Comparison of ENCODE assay signal across 9 mouse cellular contexts in the genomic region with DNA sequence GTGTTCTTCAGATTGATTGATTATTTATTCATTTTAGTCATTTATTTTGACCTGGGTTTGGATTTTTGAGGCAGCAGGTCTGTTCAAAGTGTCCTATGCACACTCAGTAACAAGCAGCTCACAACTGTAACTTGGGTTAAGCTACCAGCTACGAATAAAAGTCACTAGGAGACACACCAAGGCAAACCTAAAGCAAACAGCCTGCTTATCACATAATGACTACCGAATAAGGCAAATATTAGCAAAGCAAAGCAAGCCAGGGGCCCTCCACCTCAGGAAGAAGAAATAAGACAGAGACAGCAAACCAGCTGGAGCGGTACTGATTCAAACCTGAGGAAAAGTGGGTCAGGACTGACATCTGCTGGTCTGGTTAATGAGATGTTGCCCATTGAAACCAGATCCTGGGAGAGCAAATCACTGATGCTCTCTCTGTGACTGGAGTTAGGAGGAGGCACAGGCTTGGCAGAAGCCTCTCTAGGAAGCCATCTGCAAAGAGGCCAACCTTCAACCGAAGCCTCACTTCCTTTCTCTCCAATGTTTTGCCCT.
DNase-seq lines count a peak whose midpoint lies in the region; TF ChIP-seq lines count a peak whose summit lies in the region.
"Had no signal": no experiment of that assay in that cellular context is flagged by ENCODE, and none has a peak within 500 bp of the region (broad histone marks: within the 10 kb centered on the region; RNA-seq: fewer than 3 reads in every experiment).

No protein-coding gene starts in this region.

- H3K9me3 ChIP-seq in midbrain, embryonic 10.5 days (replicated peaks) = no peaks in the 10 kb centered on the region
- H3K9me3 ChIP-seq: liver, embryonic 13.5 days had no signal

- intact Hi-C loops in heart, postnatal 36 days (cut with DNase I) = loop anchor here (2.0 kb wide), 2 partner anchors 81 to 1025 kb away; no protein-coding TSS in a partner anchor

- H3K36me3 ChIP-seq in midbrain, embryonic 10.5 days = no peaks in the 10 kb centered on the region
- H3K36me3 ChIP-seq: liver, embryonic 13.5 days had no signal

- 30% methylated on average over 4 of the region's 4 CpGs for WGBS in midbrain, embryonic 10.5 days

- TF ChIP-seq CTCF in layer of hippocampus, adult 2 months (conservative IDR thresholded peaks at IDR 0.05) = peak; percentile 75

- DNase-seq in A20 (ENCODE audit: low read depth, low spot score) = peak; percentile 10
- DNase-seq in adrenal gland, adult 8-10 months = peak; percentile 14
- peak; percentile 30 for DNase-seq in fibroblast of lung, adult 2 months (ENCODE audit: low read depth)
- DNase-seq in heart, postnatal 36 days = peak; percentile 50 to 61
- peak; percentile 75 to 77 for DNase-seq in layer of hippocampus, adult 2 months (ENCODE audit: low spot score in 2 of 2)
- peak; percentile 38 for DNase-seq in midbrain, embryonic 10.5 days (ENCODE audit: low spot score)
- peak; percentile 58 for DNase-seq in telencephalon, adult 2 months (ENCODE audit: low read depth, low spot score)
- no peak for DNase-seq in natural killer cell, adult 2 months (ENCODE audit: low spot score in 2 of 2)
- DNase-seq: liver, embryonic 13.5 days had no signal

- H3K4me3 ChIP-seq in layer of hippocampus, adult 2 months = peak overlapping the region; percentile 51
- H3K4me3 ChIP-seq in midbrain, embryonic 10.5 days = no peak overlapping the region
- H3K4me3 ChIP-seq: liver, embryonic 13.5 days had no signal

- peaks cover 54% of the 10 kb centered on the region for H3K4me1 ChIP-seq in midbrain, embryonic 10.5 days
- H3K4me1 ChIP-seq: liver, embryonic 13.5 days had no signal

- no peaks in the 10 kb centered on the region for H3K27me3 ChIP-seq in midbrain, embryonic 10.5 days (ENCODE audit: low read depth, poor library complexity, severe bottlenecking)
- H3K27me3 ChIP-seq: liver, embryonic 13.5 days had no signal

- peak overlapping the region; percentile 96 for H3K27ac ChIP-seq in layer of hippocampus, adult 2 months
- H3K27ac ChIP-seq in midbrain, embryonic 10.5 days (replicated peaks) = peak overlapping the region; percentile 46; the same call in 1 of the 2 replicates
- H3K27ac ChIP-seq: liver, embryonic 13.5 days had no signal

Comparison
In these comparisons a context has a peak if more than half of its experiments do, and no peak if none do; other contexts are left out.
1. DNase-seq: peak in A20 (single experiment), adrenal gland, adult 8-10 months (single experiment), fibroblast of lung, adult 2 months (single experiment), heart, postnatal 36 days (2 of 2), layer of hippocampus, adult 2 months (2 of 2), midbrain, embryonic 10.5 days (single experiment) and telencephalon, adult 2 months (single experiment); none in natural killer cell, adult 2 months (0 of 2).